Mouse (Mus musculus) forebrain, embryonic 14.5 days (tissue): ENCODE data around the gene Cryz. TPM values are rescaled to one million over a fixed set of nuclear protein-coding genes. Genes with fewer than 3 reads are reported as not detected.

Experiments used
- ATAC-seq: fragments of 200-750 bp; cut with Nextera tagmentation; 2 replicates; pipeline ENCODE4 v1.8.0; 2017; ENCODE audit warnings: mild to moderate bottlenecking, moderate library complexity
- DNase-seq: peaks from one replicate; pipeline ENCODE4 v3.0.0-alpha.2; 2015; ENCODE audit warnings: low spot score
- H3K27ac ChIP-seq: fragments of 300-500 bp; sonication (generic); 2 replicates; pipeline ENCODE4 v1.5.1; 2014; ENCODE audit warnings: low read depth, mild to moderate bottlenecking, control low read depth, low read length, moderate library complexity
- H3K27me3 ChIP-seq: fragments of 300-500 bp; sonication (generic); replicated peaks from 2 replicates; pipeline ENCODE4 v1.6.1; 2014; ENCODE audit warnings: low read length, control low read depth, mixed read lengths; ENCODE audit not compliant: control insufficient read depth, insufficient read depth
- H3K36me3 ChIP-seq: fragments of 300-500 bp; sonication (generic); 2 replicates; pipeline ENCODE4 v1.6.1; 2014; ENCODE audit warnings: low read length, control low read depth; ENCODE audit not compliant: control insufficient read depth, insufficient read depth
- H3K4me1 ChIP-seq: fragments of 300-500 bp; sonication (generic); 2 replicates; pipeline ENCODE4 v1.6.1; 2014; ENCODE audit warnings: antibody characterized with exemption, low read length, control low read depth; ENCODE audit not compliant: control insufficient read depth, insufficient read depth
- H3K4me2 ChIP-seq: fragments of 300-500 bp; sonication (generic); 2 replicates; pipeline ENCODE4 v1.6.1; 2014; ENCODE audit warnings: mild to moderate bottlenecking, control low read depth, low read length
- H3K4me3 ChIP-seq: fragments of 300-500 bp; sonication (generic); 2 replicates; pipeline ENCODE4 v1.5.1; 2014; ENCODE audit warnings: low read depth, low read length, control low read depth
- H3K9ac ChIP-seq: fragments of 300-500 bp; sonication (generic); 2 replicates; pipeline ENCODE4 v1.6.1; 2014; ENCODE audit warnings: mild to moderate bottlenecking, low read length, control low read depth, moderate library complexity
- H3K9me3 ChIP-seq: fragments of 300-500 bp; sonication (generic); replicated peaks from 2 replicates; pipeline ENCODE4 v1.6.1; 2016; ENCODE audit warnings: low read length, control low read depth, mixed read lengths; ENCODE audit not compliant: control insufficient read depth
- WGBS: fragments of 180-500 bp; shearing (Covaris S2); extraction: QIAGEN DNeasy Blood & Tissue Kit; methylation state at CpG from one replicate; pipeline ENCODE4 v1.1.7; 2014; 5-methylcytosine and 5-hydroxymethylcytosine counted together
- polyA plus RNA-seq: library from polyadenylated mRNA; unstranded; fragments of >200 nt; fragmentation: Nextera tagmentation; extraction: Ambion mirVana; gene quantifications from 2 replicates; pipeline ENCODE4 v1.2.1, GENCODE M21; 2014

Cryz gene
- polyA plus RNA-seq, 1 experiment from 2014 or later, result 12.8 TPM

GRCm38 (mm10) chr3:154570786-154571185 lies 25.7 kb upstream of the Cryz start:
- ATAC-seq (no peak), DNase-seq (peak; percentile 60)
- H3K36me3 ChIP-seq, result no peaks in the 10 kb centered on the region
- peak overlapping the region; percentile 4; the same call in 1 of the 2 replicates for H3K4me3 ChIP-seq
- 1% methylated on average over 12 of the region's 12 CpGs for WGBS
- no peak overlapping the region for H3K27ac ChIP-seq
- H3K4me1 ChIP-seq, result no peaks in the 10 kb centered on the region
- 0 out of 2 replicates have a peak overlapping the region, but pooled peaks have one; percentile 38 for H3K9ac ChIP-seq
- no peaks in the 10 kb centered on the region for H3K9me3 ChIP-seq
- H3K27me3 ChIP-seq, result 0 out of 2 replicates have a peak, but pooled peaks cover 2% of the 10 kb centered on the region
- H3K4me2 ChIP-seq, result peak overlapping the region; percentile 43

DNA sequence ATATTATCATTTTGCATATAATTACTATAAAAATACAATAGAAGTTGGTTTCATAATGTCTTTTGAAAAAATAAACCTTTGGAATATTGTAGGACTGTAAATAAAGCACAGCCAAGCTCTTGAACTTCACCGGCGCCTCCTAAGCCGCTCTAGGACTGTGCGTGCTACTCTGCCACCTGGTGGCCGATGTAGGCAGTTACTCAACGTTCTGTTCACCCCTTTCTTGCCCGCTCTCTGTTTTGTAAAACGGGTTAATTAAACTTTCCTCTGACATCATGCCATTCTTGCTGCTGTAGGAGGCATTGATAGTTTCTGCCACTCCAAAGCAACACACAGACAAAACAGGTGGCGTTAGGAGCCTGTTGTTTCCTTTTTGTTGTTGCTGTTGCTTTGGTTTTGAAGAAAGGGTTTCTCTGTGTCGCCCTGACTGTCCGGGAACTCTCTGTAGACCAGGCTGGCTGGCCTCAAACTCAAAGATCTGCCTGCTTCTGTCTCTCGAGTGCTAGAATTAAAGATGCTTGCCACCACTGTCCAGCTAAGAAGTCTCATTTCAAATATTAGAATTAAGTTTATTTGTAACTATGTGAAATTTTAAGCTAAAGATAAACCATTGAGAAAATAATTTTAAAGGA lies 24.1 kb upstream of the Cryz start:
- Histone ChIP-seq H3K27ac (no peak overlapping the region), H3K9ac (no peak overlapping the region), H3K4me2 (0 out of 2 replicates have a peak overlapping the region, but pooled peaks have one; percentile 14), H3K9me3 (no peaks in the 10 kb centered on the region), H3K27me3 (0 out of 2 replicates have a peak, but pooled peaks cover 2% of the 10 kb centered on the region), H3K4me3 (no peak overlapping the region), H3K36me3 (no peaks in the 10 kb centered on the region), H3K4me1 (no peaks in the 10 kb centered on the region)
- ATAC-seq (peak; percentile 93), DNase-seq (peak; percentile 94)
- WGBS, result 3% methylated on average over 12 of the region's 12 CpGs

DNA sequence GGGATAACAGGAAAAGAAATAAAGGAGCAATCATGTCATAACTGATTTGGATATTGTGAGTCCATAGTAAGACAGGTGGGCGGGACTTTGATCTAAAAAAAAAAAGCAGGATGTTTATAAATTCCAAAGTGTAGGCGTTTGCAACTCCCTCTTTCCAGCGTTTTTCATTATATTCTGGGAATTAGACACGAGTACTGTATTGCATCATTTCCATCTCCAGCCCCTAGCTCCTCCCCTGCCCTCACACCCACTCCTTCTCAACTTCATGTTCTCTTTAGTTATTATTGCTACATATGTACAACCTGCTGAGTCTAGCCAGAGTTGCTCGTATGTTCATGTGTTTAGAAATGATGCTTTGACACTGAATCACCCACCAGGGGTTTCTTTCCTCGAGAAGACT lies 22.8 kb upstream of the Cryz start:
- no peak overlapping the region for H3K27ac ChIP-seq
- no peak for DNase-seq
- no peak for ATAC-seq
- WGBS, result 64% methylated on average over 6 of the region's 6 CpGs
- no peaks in the 10 kb centered on the region for H3K9me3 ChIP-seq
- H3K9ac ChIP-seq, result no peak overlapping the region
- peaks cover under 1% of the 10 kb centered on the region for H3K36me3 ChIP-seq
- no peaks in the 10 kb centered on the region for H3K27me3 ChIP-seq
- H3K4me2 ChIP-seq, result no peak overlapping the region
- no peaks in the 10 kb centered on the region for H3K4me1 ChIP-seq
- no peak overlapping the region for H3K4me3 ChIP-seq

DNA sequence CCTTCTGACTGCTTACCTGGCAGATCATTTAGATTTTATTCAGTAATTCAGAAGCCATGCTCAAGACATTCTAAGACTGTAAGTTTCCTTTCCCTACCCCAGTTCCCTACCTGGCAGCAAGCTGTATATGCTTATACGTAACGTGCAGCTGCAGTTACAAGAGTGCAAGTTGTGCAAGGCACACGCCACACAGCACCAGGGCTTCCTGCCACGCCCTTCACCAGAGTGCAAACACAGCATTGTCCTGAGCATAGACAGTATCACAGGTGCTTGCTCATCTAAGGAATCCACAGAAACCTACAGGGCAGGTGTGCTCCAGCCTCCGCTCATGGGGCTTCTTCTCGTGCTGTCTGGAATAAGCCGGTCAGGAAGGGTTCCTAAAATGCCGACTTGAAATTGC lies 18.6 kb upstream of the Cryz start:
- no peak for DNase-seq
- no peak overlapping the region for H3K4me2 ChIP-seq
- H3K4me1 ChIP-seq, result no peaks in the 10 kb centered on the region

GRCm38 (mm10) chr3:154584351-154584750 lies 12.2 kb upstream of the Cryz start:
- Histone ChIP-seq H3K27ac (no peak overlapping the region), H3K4me2 (no peak overlapping the region), H3K4me3 (no peak overlapping the region), H3K9me3 (no peaks in the 10 kb centered on the region), H3K36me3 (peaks cover 19% of the 10 kb centered on the region), H3K9ac (no peak overlapping the region), H3K27me3 (no peaks in the 10 kb centered on the region), H3K4me1 (no peaks in the 10 kb centered on the region)
- 91% methylated on average over 8 of the region's 8 CpGs for WGBS
- ATAC-seq (no peak), DNase-seq (no peak)

More for the DNA sequence above, 18.6 kb upstream of the Cryz start:
- WGBS, result 93% methylated on average over 8 of the region's 8 CpGs
- H3K27me3 ChIP-seq, result no peaks in the 10 kb centered on the region
- ATAC-seq, result no peak
- no peak overlapping the region for H3K27ac ChIP-seq
- H3K36me3 ChIP-seq, result peaks cover 14% of the 10 kb centered on the region
- no peaks in the 10 kb centered on the region for H3K9me3 ChIP-seq
- H3K4me3 ChIP-seq, result no peak overlapping the region
- no peak overlapping the region for H3K9ac ChIP-seq

DNA sequence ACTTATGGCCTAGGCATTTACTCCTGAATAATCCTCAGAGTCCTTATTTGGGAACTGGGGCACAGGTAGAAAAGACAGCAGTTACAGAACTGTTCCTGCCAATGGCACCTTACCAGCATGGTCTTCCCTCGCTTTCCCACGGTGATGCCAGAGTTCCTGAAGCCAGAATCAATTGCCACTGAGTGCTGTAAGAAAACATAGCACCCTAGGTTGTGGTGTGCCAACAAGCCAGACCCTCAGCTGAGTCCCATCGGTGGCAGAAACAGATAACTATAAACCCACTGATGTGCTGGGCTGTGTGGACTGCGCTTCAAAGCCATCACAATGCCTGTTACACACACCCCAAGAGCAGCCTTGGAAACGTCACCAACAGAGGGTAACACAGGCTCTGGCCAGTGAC lies 5.5 kb upstream of the Cryz start:
- no peak overlapping the region for H3K9ac ChIP-seq
- no peak overlapping the region for H3K4me3 ChIP-seq
- H3K9me3 ChIP-seq, result no peaks in the 10 kb centered on the region
- H3K36me3 ChIP-seq, result peaks cover 46% of the 10 kb centered on the region
- no peak for DNase-seq
- H3K27me3 ChIP-seq, result no peaks in the 10 kb centered on the region
- no peak overlapping the region for H3K4me2 ChIP-seq
- no peak for ATAC-seq
- H3K27ac ChIP-seq, result no peak overlapping the region
- no peaks in the 10 kb centered on the region for H3K4me1 ChIP-seq
- 90% methylated on average over 5 of the region's 5 CpGs for WGBS

GRCm38 (mm10) chr3:154591621-154592020 lies 4.9 kb upstream of the Cryz start:
- H3K9me3 ChIP-seq, result no peaks in the 10 kb centered on the region
- no peak overlapping the region for H3K4me3 ChIP-seq
- H3K27me3 ChIP-seq, result no peaks in the 10 kb centered on the region
- H3K27ac ChIP-seq, result no peak overlapping the region
- no peak overlapping the region for H3K9ac ChIP-seq
- H3K4me2 ChIP-seq, result no peak overlapping the region
- no peak for ATAC-seq
- 96% methylated on average over 3 of the region's 3 CpGs for WGBS
- peaks cover 46% of the 10 kb centered on the region for H3K36me3 ChIP-seq
- peaks cover 2% of the 10 kb centered on the region; the same call in 1 of the 2 replicates for H3K4me1 ChIP-seq
- no peak for DNase-seq

DNA sequence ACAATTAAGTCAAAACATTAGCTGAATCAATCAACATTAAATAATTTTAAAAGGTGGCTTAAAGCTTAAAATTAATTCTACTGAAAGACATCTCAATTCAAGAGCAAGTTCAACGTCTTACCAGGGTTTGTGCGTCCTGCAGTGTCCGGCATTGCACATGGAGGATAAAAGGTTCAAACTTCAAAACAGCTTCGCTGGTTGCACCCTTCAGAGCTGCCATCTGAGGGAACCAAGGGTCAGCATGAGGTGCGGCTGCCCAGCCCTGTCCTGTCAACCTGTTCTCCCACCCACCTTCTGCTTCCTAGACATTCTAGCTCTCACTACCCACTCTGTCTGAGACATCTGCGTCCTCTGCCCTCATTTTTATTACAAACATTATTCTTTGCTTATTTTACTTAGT lies 2.9 kb upstream of the Cryz start:
- H3K9ac ChIP-seq, result no peak overlapping the region
- H3K27me3 ChIP-seq, result no peaks in the 10 kb centered on the region
- DNase-seq (no peak), ATAC-seq (no peak)
- H3K4me2 ChIP-seq, result no peak overlapping the region
- peaks cover 7% of the 10 kb centered on the region; the same call in 1 of the 2 replicates for H3K4me1 ChIP-seq
- no peak overlapping the region for H3K4me3 ChIP-seq
- peaks cover 46% of the 10 kb centered on the region for H3K36me3 ChIP-seq
- no peaks in the 10 kb centered on the region for H3K9me3 ChIP-seq
- no peak overlapping the region for H3K27ac ChIP-seq
- WGBS, result 94% methylated on average over 6 of the region's 6 CpGs

DNA sequence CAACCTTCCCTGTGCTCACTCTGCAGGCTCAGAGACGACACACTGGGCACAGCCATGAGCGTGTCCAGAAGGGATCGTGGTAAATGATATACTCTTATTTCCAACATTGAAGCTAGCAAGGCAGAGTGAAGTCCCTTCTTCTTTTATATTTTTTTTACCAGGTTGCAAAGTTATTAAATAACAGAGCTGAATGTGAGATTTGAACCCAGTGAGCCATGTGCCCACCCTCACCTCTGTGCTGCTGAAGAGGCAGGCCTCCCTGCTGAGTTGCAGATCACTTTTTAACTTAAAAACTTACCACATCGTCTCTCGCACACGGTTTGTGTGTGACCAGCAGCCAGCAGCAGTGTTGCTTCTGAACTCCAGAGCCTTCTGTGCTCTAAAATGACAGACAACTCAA lies 2.4 kb upstream of the Cryz start:
- DNase-seq, result no peak
- Histone ChIP-seq H3K36me3 (peaks cover 46% of the 10 kb centered on the region), H3K27me3 (no peaks in the 10 kb centered on the region), H3K9me3 (no peaks in the 10 kb centered on the region), H3K9ac (no peak overlapping the region), H3K4me2 (no peak overlapping the region), H3K4me1 (peaks cover 7% of the 10 kb centered on the region; the same call in 1 of the 2 replicates), H3K27ac (no peak overlapping the region), H3K4me3 (no peak overlapping the region)
- ATAC-seq, result no peak
- 91% methylated on average over 6 of the region's 6 CpGs for WGBS
